Mouse (Mus musculus): ENCODE measurements around the gene Itpr1.
A peak's percentile ranks its signal among the peaks of the same experiment; 100 is the strongest.

The Itpr1 gene

DNA sequence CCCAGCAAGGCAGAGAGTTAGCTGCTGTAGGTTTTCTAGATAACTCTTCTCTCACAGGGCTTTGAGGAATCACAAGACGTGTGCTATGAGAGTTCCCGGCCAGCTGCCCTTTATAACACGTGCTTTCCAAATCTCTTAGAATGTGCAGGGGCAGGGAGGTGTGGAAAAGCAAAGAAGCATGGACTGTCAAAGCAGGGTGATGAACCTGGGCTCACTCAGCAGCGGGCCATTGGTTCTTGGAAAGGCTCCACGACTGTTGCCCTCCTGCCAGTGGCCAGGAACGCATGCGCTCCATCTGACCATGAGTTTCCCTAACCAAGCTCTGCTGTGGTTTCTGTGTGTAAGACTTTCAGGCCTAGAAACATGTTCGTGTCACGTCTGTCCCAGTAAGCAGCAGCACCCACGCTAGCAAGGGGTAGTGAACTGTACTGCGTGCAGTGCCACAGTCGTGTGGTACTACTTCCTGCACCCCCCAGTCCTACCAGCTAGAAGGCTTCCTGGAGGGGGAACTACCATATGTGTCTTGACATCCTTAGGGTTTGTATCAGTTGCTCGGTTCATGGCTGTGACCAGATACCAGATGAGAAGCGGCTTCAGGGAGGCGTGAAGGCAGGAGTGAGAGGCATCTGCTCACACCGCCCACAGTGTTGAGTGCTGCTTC, 311.2 kb downstream of the Itpr1 start:
- DNase-seq, result peak; percentile 67

DNA sequence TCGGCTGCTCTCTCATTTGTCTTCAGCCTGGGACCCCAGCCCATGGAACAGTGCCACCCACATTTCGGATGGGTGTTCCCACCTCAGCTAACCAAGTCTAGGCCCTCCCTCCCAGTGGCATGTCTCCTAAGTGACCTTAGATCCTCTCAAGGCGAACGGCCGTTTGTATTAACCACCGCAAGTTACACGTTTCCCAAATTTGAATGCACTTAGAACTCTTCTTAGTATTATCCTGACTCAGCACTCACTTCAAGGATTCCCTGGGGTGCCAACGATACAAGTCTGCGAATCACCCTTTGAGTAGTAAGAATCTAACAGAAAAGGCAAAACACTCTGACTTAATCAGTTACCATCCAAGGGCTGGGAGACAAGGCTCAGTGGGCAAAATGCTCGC, 311.7 kb downstream of the Itpr1 start:
- DNase-seq, result peak; percentile 59

DNA sequence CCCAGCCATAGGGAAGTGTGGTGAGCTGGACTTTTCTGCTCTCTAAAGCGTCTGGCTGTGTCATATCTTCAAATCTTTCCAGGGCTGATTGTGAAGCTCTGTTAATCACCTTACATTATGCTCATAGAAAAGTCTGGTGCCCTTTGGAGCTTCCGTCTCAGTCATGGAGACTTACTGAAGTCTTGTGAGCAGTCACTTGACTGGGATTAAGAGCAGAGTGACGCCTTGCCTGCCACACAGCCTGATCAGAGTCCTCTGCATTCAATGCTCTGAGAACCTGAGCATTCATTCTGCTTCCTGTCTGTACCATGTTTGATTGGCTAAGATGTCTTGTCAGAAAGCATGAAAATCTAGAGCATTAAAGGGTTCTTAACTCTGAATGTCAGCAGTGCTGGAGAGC, 314.7 kb downstream of the Itpr1 start:
- DNase-seq, result no peak

DNA sequence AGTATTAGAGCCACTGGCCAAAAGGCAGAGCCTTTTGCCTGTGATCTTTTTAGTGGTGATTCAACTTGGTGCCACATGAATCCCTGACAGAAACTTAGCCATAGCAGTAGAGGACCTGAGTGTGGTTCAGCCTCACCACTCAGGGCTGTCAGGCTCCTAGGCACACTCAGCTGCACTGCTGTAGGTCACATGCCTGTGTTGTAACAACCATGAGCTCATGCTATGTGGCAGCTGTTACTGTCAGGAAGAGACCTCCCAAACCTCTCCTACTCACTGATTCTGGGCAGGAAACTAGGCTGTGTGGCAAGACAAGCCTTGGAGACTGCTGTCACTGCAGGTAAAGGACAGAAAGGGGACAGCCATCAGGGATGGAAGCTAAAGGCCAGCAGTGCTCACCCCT, 315.1 kb downstream of the Itpr1 start:
- DNase-seq, result no peak

DNA sequence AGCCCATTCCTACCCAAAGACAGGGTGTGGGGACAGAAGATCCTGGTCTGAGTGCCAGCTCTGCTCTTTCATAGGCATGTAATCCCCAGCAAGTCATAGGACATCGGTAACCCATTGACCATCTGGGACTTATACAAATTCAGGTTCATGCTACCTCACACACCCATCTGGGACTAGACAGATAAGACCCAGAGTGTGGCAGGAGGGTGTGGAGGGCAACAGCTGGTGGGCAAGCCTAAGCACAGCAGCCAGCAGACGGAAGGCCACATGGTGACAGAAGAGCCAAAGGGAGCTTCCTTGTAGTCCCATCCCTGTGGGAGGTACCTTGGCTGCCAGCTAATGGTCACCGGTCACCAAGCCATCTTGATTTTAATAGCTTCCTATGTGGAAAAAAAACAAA, 316.3 kb downstream of the Itpr1 start:
- DNase-seq, result no peak

DNA sequence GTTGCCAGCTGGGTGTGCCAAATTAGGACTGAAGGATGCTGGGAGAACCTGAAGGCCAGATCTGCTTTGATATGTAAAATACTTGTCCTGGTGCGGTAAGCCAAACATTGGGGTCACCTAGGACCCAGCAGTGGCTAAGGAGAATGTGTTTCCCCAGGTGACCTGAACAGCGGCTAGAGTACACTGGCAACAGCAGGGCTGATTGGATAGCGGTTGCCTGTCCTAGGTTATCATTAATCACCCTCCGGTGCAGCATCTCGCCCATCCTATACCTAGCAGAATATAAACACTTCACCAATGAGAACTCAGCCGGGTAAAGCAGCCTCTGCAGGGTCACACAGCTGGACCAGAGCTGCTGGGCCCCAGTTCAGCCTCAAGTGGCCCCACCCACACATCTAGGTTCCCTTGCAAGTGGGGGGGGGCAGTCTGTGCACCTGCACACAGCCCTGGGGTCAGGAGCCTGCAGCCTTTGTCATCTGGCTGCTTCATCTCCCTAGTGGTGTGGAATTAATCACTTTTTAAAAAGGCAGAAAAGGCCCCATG, 318.0 kb downstream of the Itpr1 start:
- peak; percentile 54 for DNase-seq

DNA sequence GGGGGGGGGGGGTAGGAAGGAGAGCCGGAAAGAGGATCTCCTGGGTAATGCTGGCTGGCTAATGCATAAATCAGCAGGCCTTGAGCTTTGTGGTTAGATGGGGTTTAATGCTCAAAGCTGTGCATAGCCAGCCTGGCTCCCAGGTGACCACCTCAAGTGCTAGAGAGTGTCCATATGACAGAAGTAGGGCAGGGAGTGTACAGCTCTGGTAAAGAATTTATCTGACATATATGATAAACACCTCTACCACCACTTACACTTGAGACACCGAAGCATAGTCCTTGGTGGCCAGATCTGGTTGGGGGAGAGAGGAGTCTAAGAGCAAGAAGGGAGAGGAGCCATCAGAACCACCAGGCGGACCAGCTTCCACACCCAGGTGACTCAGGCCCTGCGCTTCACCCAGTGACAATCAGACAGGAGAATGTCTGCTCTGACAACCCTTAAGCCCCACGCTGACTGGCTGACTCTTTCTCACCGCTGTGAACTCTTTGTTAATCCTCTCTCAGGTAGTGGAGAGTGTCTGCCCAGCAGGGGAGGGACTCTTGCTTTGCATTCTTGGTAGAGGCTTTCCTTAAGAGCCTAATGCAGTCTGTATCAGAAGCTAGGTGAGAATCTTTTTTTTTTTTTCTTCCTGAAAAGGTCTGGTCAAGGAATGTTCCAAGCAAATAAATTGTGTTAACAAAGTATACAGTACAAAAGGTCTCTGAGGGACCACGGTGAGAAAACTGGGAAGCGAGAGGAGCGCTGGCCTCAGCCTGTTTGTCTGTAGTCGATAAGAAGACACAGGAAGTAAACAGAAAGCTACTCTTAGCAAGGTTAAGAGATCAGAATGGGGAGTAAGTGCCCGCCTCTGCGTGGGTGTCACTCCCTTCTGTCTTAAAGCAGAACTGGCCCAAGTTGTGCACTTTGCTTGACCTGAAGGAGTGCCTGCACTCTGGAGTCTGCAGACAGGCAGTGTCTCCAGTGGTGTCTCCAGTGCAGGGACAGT, 318.7 kb downstream of the Itpr1 start:
- peak; percentile 67 for DNase-seq

DNA sequence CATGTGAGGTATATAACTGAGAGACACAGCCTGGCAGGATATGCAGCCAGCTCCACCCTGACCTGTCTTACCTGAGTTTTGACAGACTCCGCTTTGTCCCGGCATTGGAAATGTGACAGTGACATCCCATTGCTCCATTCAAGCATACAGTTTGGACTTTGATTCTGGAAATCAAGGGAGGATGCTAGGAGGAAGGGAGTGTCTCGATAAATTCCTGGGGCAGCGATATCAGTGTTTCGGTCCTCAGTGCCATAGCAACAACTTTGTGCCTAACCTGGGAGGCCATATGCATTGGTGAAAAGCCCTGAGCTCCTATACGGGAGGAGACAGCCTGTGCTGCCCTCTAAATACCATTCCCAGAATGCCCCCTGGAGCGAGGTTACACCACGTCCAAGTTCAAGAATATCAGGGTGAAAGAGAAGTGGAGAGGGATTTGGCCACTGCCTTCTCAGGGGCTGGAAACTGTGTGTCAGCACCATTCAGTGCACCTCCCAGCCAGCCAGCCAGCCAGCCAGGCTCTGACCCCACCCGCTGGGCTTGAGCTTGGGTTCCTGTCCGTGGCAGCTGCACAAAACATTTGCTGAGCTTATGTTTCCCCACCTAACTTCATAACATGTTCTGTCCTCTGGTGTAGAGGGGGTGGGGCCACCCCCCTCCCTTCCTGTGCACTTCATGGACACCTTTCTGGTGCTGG, 319.7 kb downstream of the Itpr1 start:
- peak; percentile 69 for DNase-seq

DNA sequence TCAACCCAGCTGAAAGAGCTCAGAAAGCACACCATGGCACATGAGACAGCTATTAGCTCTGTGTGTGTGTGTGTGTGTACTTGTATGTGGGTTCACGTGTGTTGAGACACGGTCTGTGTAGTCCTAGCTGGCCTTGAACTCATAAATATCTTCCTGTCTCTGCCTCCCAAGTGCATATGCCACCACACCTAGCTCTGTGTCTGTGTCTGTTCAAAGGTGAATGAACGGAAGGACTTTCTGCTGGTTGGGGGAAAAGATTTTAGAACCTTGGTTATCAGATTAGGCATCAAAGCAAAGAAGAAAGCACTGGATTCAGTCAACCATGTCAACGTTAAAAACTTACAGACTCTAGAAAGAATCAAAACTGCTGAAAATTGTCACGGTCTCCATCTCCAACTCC, 321.2 kb downstream of the Itpr1 start:
- DNase-seq, result no peak

DNA sequence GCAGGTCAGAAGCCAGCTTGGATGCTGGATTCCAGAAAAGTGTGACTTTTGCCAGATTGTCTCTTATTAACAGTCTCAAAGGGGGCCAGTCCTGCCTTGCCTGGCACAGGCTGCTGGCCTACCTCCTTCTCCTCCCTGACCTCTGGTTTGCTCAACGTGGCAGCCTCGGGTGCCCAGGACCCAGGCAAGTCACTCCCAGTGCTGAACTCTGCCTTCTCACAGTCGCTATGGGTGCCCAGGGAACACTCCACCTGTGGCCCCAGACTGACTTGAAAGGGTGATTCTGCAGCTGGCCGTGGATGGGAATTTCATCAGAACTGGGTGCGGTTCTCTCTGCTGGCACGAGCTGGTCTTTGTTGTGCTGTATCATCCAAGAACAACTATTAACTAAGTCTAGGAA, 321.7 kb downstream of the Itpr1 start:
- peak; percentile 66 for DNase-seq

DNA sequence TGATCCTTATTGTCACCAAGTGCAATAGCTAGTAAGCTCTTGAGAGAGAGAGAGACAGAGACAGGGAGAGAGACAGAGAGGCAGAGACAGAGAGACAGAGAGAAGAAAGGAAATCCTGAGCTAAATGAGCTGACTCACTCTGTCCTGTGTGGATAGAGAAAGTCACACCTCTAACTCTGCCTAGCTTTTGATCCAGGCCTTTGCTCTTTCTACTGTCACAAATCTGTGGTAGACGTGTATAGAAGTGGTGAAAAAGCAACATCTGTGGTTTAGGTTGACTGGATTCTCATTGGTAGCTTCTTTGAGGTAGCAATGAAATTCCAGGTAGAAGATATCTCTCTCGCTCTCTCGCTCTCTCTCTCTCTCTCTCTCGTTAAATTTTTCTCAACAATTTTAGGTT, 322.4 kb downstream of the Itpr1 start:
- no peak for DNase-seq

DNA sequence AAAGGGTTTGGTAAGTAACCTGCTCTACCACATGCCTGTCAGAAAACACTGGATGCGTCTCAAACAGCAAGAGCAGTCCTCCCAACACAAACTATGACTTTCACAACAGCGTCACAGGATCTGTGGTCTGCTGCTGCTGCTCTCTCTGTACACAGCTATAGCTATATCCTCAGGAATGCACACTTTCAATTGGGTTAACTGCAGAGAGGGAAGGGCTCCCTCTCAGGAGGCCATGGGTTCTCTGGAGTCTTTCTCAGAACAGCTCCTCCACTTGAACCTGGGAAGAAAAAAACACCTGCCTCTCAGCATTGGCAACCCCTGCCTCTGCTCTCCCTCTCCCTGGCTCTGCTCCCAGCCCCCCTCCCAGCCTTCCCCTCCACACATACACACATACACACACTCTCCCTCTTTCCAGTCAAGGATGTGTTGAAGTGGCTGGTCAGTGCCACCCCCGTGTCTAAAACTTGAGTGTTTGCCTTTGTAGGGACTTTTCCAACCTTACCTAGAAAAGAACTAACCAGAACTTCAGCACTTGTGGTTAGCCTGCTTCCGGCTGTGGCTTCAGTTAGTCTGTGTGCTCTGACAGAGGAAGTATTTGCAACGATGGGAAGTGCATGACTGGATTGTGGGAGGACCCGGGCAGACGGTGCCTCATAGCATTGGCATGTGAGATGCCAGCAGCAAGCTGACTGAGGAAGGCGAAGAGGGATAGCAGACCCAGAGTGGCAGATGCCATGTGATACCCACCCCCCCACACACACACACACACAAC, 323.8 kb downstream of the Itpr1 start:
- DNase-seq, result no peak

DNA sequence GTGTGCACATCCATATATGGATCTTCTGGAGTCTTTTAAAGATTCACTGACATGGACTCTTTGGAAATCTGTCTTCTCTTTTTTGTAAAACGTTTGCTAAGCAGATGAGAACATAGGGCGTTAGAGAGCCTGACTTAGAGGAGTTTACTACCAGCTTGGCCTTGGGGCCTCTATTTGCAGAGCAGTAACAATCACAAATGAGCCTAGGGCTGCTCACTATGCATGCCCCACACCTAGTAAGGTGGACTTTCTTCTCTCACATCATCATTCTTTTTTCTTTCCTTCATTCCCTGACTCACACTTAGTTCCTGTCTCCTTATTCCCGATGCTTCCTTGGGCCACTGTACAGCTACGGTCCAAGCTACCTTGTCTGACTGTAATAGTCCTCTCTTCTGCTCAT, 325.5 kb downstream of the Itpr1 start:
- DNase-seq, result no peak

DNA sequence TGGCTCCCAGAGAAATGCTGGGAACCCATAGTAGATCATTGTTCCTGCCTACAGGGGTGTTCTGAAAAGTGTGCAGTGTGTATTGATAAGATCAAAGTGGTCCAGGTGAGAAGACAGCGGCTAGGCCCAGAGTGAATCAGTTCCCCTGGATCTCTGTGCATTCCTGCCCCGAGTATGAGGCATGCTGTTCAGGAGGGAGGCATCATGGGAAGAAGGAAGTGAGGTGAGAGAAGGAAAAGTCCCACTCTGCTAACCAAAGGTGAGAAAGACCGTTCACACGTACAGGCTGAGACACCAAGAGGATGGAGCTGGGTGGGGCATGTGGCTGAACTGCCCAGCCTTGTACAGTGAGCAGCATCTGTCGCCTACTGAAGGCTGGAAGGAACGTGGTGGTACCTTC, 327.5 kb downstream of the Itpr1 start:
- no peak for DNase-seq

DNA sequence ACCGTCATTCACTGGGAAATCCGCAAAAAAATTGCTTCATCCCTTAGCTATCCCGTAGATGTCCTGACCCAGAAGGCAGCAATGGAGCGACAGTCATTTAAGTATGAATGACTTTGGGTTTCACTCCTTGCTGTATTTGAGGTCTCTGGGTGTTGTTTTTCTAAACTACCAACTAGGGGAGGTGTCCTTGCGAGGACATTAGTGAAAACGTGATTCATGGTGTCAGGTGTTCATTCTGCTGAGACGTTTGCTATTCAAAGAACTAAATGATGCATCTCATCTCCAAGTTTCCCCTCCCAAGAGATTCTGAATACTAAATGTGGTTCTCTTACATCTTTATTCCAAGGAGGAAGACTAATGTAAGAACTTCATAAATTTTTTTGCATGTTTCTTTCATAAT, 332.0 kb downstream of the Itpr1 start:
- DNase-seq, result no peak

DNA sequence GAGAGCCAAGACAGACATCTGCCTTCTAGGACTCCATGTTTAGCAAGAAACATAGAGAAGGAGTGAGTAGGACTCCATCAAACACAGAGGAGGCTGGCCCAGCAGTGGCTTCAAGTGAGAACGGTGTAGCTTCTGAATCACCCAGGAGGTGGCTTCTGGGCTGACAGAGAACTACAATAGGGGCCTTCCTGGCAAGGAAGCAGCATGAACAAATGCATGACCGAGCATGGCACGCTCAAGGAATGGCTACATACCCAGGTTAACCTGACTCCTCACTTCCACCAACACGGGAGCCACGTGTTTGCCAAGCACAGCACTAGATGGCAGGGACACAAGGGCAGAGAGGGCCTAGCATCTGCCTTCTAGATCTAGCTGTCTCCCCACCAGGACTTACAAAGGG, 332.6 kb downstream of the Itpr1 start:
- DNase-seq, result no peak

DNA sequence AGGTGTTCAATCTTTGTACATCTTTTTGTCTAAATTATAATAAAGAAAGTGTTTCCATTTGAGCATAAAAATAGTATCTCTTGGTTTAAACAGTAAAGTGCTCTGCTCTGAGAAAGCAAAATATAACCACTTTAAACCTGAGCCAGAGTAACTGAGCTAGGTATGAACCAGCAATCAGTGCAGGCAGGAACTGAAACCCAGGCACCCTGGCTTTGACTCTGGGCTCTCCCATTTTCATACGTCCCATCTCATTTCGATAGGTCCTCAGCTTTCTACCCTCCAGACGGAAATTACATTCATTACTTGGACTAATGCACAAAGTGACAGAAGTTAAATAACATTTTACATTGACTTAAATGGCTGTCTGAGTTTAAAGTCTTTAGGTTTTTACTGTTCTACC, 335.5 kb downstream of the Itpr1 start:
- DNase-seq, result no peak

DNA sequence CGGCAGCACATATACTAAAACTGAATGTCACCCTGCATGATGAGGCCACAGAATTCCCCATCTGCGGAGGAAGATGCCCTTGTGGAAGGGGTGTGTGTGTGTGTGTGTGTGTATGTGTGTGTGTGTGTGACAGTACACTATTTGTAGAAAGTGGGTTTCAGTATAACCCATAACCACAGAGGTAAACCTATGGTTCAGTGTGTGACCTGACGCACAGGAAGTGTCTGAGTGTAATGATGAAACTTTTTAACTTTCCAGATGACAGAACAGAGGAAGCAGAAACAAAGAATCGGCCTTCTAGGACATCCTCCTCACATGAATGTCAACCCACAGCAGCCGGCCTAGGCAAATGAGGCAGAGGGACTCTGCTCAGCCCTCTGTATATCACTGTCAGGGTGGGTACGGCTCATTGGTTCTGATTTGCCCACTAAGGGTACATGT, 336.6 kb downstream of the Itpr1 start:
- DNase-seq, result no peak

DNA sequence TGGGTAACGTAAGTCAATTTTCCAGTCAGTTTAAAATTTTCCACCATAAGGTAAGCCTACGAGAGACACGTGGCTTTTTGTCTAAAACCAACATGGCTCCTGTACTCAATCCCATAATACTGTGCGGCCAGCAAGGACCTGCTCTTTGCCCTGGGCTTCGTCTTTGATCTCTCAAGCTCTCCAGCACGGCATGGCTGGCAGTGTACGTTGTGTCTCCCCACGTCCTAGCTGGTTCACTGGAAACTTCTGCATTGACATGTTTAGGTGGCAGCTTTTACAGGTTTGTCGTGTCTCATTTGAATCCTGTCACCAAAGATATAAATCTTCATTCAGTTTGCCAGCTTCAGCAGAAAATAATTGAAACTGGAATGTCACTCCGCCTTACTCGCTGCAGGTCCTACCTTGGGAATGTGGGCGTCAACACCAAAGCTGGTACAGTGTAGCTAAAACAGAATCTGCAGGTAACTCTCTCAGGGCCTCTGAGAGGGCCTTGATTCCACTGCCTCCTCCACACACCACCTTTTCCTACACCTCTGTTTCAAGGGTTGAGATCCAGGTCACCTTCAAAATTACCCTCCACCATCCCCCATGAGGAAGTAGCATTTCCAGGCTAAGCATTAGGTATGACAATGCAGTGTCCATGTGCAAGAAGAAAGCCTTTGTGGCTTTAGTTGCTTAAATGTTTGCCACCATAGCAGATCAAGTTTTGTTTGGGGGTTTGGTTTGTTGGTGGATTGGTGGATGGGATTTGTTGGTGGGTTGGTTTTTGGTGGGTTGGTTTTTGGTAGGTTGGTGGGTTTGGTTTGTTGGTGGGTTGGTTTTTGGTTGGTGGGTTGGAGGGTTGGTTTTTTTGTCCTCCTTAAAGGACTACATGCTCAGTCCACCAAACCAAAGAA, 339.1 kb downstream of the Itpr1 start:
- no peak for DNase-seq

DNA sequence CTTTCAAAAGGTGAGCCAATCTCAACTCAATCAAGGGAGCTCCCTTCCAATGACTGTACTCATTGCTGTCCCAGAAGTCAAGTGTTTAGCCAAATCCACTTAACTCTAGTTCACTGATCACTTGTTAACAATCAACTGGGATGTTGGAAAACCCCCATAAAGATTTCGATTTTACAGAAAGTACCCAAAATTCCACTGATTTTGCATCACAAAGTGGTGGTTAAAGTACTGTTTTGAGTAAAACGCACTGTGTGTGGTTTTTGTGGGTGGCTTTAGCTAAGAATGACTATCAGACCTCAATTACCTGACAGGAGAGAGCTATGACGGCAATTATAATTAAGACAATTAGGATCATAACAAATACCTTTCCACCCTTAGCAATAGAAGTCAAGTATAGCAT, 340.1 kb downstream of the Itpr1 start:
- no peak for DNase-seq

DNA sequence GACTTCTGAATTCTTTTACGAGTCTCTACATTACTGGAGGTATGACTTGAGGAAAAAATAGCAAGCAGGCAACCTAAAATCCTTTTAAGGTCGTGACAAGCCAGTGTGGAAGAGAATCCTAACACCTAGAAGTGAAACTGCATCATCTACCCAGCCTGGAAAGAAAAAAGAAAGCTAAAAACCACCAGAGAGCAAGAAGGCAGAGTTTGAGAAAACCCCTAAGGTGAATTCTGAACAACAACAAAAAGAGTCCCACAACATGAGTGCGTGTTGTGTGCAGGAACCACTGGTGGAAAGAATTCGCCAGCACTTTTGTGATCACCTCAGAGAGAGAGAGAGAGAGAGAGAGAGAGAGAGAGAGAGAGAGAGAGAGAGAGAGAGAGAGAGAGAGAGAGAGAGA, 340.6 kb downstream of the Itpr1 start:
- DNase-seq, result no peak
